Mouse (Mus musculus): ENCODE measurements around the gene Ncor2. TPM values are rescaled to one million over a fixed set of nuclear protein-coding genes. Genes with fewer than 3 reads are reported as not detected.

The Ncor2 gene
- polyA plus RNA-seq, 1 experiment = 74.6 TPM

DNA sequence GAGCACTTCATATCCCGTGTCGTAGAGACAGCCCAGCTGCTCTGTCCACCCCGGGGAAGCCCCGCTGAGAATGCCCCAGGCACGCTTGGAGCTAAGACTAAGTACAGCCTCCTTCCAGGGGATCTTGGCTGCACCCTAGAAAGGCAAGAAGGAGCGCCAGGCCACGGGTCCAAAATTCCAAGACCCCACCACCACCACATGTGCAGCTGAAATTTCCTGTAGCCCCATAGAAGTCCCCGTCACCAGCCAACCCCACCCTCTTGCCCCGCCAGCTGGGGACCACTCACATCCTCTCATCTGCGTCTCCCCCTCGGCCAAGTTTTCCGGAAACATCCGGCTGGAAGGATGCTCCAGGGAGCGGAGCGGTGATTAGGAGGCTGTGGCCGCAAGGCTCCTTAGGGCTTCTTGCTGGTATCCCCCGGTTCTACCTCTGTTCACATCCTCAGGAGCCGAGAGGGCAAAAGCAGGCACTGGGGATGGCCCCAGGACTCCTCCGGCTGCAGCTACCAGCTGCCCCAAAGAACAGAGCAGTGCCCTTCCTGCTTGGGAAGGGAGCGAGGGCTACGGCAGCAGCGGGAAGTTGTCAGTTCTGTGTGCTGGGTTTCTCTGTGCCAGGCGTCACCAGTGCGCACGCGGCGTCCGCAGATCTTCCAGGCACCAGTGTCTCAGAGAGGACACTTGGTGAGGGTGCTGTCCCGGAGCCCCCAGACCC, 121.3 kb downstream of the Ncor2 start:
- H3K4me1 ChIP-seq (ENCODE audit: control insufficient read depth, insufficient read depth, low read length) = peaks cover 17% of the 10 kb centered on the region
- no peak; the same call in 1 of the 2 replicates for TF ChIP-seq POLR2A (IDR thresholded peaks at IDR 0.05; ENCODE audit: extremely low read depth, insufficient read depth, low read length)
- no peak for TF ChIP-seq CTCF (IDR thresholded peaks at IDR 0.05; ENCODE audit: extremely low read depth, insufficient read depth, low read length)
- peak overlapping the region; percentile 48 for H3K4me3 ChIP-seq (ENCODE audit: insufficient read depth, low read length)
- peak overlapping the region; percentile 65 for H3K27ac ChIP-seq (ENCODE audit: insufficient read depth, low read length)

- Histone ChIP-seq H3K4me3 (ENCODE audit: insufficient read depth, low read length) (peak overlapping the region; percentile 48), H3K27ac (ENCODE audit: insufficient read depth, low read length) (0 out of 2 replicates have a peak overlapping the region, but pooled peaks have one; percentile 18), H3K4me1 (ENCODE audit: control insufficient read depth, insufficient read depth, low read length) (peaks cover 19% of the 10 kb centered on the region)
- no peak for TF ChIP-seq POLR2A (IDR thresholded peaks at IDR 0.05; ENCODE audit: extremely low read depth, insufficient read depth, low read length)
- TF ChIP-seq CTCF (IDR thresholded peaks at IDR 0.05; ENCODE audit: extremely low read depth, insufficient read depth, low read length) = no peak
These were observed 122.1 kb downstream of the Ncor2 start for GRCm38 (mm10) chr5:125056696-125057554.

DNA sequence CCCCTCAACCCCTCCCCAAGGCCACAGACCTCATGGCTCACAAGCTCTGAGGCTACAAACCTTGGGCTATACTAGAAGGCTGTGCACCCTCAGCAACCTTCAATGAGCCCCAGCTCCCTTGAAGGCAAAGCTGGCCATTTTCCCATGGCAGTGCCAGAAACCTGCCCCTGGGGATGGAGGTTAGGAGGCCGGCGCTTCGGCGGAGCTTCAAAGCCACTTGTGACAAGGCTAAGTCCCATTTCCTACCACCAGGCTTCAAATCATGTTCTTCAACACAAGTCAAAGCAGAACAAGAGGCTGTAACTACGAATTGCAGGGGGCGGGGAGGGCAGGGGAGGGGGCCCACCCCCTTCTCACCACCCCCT, 122.7 kb downstream of the Ncor2 start:
- no peak overlapping the region for H3K27ac ChIP-seq (ENCODE audit: insufficient read depth, low read length)
- peaks cover 20% of the 10 kb centered on the region for H3K4me1 ChIP-seq (ENCODE audit: control insufficient read depth, insufficient read depth, low read length)
- H3K4me3 ChIP-seq (ENCODE audit: insufficient read depth, low read length) = peak overlapping the region; percentile 48
- TF ChIP-seq POLR2A (IDR thresholded peaks at IDR 0.05; ENCODE audit: extremely low read depth, insufficient read depth, low read length) (no peak), CTCF (IDR thresholded peaks at IDR 0.05; ENCODE audit: extremely low read depth, insufficient read depth, low read length) (no peak)

GRCm38 (mm10) chr5:125055901-125056300, 123.1 kb downstream of the Ncor2 start:
- Histone ChIP-seq H3K27ac (ENCODE audit: insufficient read depth, low read length) (no peak overlapping the region), H3K4me3 (ENCODE audit: insufficient read depth, low read length) (peak overlapping the region; percentile 48; the same call in 1 of the 2 replicates), H3K4me1 (ENCODE audit: control insufficient read depth, insufficient read depth, low read length) (peaks cover 20% of the 10 kb centered on the region)
- no peak for TF ChIP-seq CTCF (IDR thresholded peaks at IDR 0.05; ENCODE audit: extremely low read depth, insufficient read depth, low read length)
- no peak for TF ChIP-seq POLR2A (IDR thresholded peaks at IDR 0.05; ENCODE audit: extremely low read depth, insufficient read depth, low read length)

DNA sequence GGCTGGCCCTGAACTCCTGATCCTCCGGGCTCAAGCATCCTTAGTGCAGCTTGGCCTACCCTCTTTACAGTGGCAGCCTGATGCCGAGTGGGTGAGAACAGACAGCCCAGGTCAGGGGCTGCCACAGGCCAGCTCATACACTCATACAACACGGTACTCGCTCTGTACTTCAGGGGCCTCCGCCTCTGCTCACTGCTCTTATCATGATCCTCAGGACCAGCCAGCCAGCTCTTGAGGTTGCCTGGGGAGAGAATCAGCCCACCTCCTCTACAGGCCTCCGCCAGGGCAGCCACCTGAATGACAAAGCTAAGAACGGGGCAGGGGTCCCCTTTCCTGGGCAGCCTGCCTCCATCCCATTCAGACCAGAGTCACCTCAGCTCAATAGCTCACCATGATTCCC, 125.4 kb downstream of the Ncor2 start:
- Histone ChIP-seq H3K4me3 (ENCODE audit: insufficient read depth, low read length) (no peak overlapping the region), H3K27ac (ENCODE audit: insufficient read depth, low read length) (0 out of 2 replicates have a peak overlapping the region, but pooled peaks have one; percentile 35), H3K4me1 (ENCODE audit: control insufficient read depth, insufficient read depth, low read length) (peaks cover 10% of the 10 kb centered on the region)
- no peak for TF ChIP-seq CTCF (IDR thresholded peaks at IDR 0.05; ENCODE audit: extremely low read depth, insufficient read depth, low read length)

GRCm38 (mm10) chr5:125052603-125053488, 126.2 kb downstream of the Ncor2 start:
- Histone ChIP-seq H3K27ac (ENCODE audit: insufficient read depth, low read length) (peak overlapping the region; percentile 79), H3K4me3 (ENCODE audit: insufficient read depth, low read length) (no peak overlapping the region), H3K4me1 (ENCODE audit: control insufficient read depth, insufficient read depth, low read length) (peaks cover 10% of the 10 kb centered on the region)
- no peak for TF ChIP-seq CTCF (IDR thresholded peaks at IDR 0.05; ENCODE audit: extremely low read depth, insufficient read depth, low read length)
- TF ChIP-seq POLR2A (IDR thresholded peaks at IDR 0.05; ENCODE audit: extremely low read depth, insufficient read depth, low read length) = no peak

DNA sequence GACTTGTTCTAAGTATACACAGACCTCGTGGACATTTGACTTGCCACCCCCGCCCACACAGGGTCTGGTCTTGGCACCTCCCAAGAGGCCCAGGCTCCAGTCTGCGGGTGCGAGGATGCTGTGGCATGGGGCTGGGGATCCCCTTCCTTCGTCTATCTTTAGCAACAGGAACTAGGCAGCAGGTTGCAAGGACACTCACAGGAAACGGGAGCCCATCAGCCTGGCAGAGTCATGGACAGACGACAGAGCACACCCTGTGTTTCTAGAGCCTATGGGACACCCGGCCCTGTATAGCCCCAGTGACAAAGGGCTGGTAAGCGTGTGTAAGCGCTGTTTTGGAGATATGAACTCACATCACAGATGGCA, 126.8 kb downstream of the Ncor2 start:
- no peak overlapping the region for H3K27ac ChIP-seq (ENCODE audit: insufficient read depth, low read length)
- no peak for TF ChIP-seq CTCF (IDR thresholded peaks at IDR 0.05; ENCODE audit: extremely low read depth, insufficient read depth, low read length)
- no peak for TF ChIP-seq POLR2A (IDR thresholded peaks at IDR 0.05; ENCODE audit: extremely low read depth, insufficient read depth, low read length)
- H3K4me1 ChIP-seq (ENCODE audit: control insufficient read depth, insufficient read depth, low read length) = peaks cover 10% of the 10 kb centered on the region

DNA sequence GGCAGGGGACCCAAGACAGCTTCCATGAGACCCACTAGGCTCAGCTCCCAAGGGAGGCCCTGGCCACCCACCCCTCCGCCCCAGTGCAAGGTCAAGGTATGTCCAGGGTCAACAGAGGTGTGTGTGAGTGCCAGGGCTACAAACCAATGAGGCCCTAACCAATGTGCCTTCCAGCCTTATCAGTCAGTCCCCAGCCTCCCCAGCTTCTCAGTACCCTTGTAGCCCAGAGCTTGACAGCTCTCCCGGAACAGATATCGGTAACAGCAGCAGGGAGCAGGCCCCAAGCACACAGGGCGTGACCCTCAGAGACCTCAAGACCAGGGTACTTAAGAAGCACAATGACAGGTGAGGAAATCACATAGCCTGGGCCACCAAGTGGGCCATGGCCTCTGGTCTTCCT, 129.5 kb downstream of the Ncor2 start:
- TF ChIP-seq CTCF (IDR thresholded peaks at IDR 0.05; ENCODE audit: extremely low read depth, insufficient read depth, low read length) = no peak
- TF ChIP-seq POLR2A (IDR thresholded peaks at IDR 0.05; ENCODE audit: extremely low read depth, insufficient read depth, low read length) = no peak
- Histone ChIP-seq H3K4me1 (ENCODE audit: control insufficient read depth, insufficient read depth, low read length) (peaks cover 10% of the 10 kb centered on the region), H3K27ac (ENCODE audit: insufficient read depth, low read length) (no peak overlapping the region), H3K4me3 (ENCODE audit: insufficient read depth, low read length) (no peak overlapping the region)

More for the DNA sequence above, 126.8 kb downstream of the Ncor2 start:
- no peak overlapping the region for H3K4me3 ChIP-seq (ENCODE audit: insufficient read depth, low read length)

GRCm38 (mm10) chr5:125046436-125046835, 132.6 kb downstream of the Ncor2 start:
- TF ChIP-seq CTCF (IDR thresholded peaks at IDR 0.05; ENCODE audit: extremely low read depth, insufficient read depth, low read length) (no peak), POLR2A (IDR thresholded peaks at IDR 0.05; ENCODE audit: extremely low read depth, insufficient read depth, low read length) (no peak)
- H3K4me3 ChIP-seq (ENCODE audit: insufficient read depth, low read length) = no peak overlapping the region
- H3K27ac ChIP-seq (ENCODE audit: insufficient read depth, low read length) = no peak overlapping the region
- H3K4me1 ChIP-seq (ENCODE audit: control insufficient read depth, insufficient read depth, low read length) = no peaks in the 10 kb centered on the region

All from cortical plate, adult 2 months (tissue).